Mouse (Mus musculus) lung, postnatal 14 days (tissue): Measurements from ENCODE around the gene Traf5.

Experiments
- DNase-seq: peaks from one replicate; pipeline ENCODE4 v3.0.0; 2021

The Traf5 gene

DNA sequence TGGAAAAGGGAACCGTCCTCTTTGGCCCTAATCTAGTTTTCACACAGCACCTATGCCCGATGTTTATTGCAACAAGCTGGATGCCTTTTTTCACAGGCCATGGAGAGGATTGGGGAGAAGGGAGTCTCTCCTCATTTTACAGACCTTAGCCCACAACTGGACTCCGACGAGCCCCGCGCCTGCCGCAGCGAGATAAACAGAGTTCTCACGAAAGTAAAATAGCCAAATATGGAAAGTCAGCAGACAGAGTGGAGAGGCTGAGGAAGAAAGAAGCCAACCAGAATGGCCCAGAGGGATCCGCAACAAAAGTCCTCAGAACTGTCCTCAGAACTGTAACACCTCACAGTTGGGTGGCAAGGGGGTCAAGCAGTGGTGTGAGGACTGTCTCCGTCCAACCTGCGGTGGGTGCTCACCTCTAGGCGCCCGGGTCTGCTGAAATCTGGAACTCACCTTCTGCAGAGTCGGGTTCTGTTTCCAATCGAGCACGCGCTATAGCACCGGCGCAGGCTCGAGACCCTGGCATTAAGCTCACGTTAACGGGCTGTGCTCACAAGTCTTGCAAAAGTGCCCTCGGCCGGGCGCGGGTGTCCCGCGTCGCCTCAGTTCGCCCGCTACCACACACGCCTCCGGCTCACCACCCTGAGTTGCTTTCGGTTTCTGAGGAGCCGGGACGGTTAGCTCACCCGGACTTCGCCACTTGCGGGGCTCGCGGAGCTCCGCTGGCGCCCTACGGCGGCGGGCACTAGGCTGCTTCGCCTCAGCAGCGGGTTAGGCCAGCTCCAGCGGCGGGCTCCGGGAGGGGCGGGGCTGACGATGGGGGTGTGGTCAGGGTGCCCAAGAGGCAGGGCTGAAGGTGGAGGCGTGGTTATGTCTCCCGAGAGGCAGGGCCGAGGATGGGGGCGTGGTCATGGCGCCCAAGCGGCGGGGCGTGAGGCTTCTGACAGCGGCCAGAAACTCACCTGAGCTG, at the start of gene Traf5:
TSS of gene Traf5 (minus strand) at position 754 of the 967 bp plus-strand sequence.
- peak; percentile 99 for DNase-seq

DNA sequence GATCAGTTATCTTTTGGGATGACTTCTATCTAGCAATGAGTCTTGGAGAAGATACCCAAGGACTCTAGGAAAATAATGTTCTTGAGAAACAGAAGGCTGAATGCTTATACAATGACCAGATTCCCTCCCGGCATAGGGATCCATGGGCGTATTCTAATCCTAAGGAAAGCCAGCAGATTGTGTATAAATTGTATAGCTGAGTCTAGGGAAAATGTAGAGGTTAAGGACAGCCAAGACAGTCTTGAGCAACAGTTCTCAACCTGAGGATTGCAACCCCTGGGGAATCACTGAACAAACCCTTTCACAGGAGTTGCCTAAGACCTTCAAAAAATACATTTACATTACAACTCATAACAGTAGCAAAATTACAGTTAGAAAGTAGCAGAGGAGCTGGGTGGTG, 48.0 kb upstream of the Traf5 start:
- no peak for DNase-seq

- peak; percentile 84 for DNase-seq
Observed at GRCm38 (mm10) chr1:192137926-192138910, 45.9 kb upstream of the Traf5 start, which contains the start of gene Rcor3. Gene Rcor3, minus strand, starts transcription at chr1:192138062.

DNA sequence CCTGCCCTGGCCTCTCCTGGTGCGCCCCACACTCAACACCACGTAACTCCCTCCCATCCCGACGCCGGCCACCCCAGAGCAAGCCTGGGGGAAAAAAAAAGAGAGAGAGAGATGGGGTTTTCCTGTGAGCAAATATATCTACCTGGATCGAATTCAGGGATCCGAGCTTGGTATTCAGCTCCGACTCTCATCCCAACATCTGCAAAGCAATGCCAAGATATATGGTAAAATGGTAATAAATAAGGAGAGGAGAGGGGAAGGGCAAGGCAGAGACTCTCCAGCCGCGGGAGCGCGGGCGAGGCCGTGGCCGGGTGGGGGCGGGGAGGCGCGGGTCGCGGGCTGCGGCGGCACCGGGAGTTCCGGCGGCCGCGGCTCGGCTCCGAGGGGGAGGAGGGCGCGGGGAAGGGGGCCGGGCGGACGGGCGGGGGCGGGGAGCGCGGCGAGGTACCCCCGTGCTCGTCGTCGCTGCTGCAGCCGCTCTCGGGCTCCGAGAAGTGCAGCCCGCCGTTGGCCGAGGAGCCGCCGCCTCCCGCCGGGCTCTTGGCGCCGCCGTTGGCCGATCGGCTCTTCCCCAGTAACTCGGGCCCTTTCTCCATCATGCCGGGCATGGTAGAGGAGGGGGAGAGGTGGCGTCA, 45.0 kb upstream of the Traf5 start:
- peak; percentile 24 for DNase-seq

DNA sequence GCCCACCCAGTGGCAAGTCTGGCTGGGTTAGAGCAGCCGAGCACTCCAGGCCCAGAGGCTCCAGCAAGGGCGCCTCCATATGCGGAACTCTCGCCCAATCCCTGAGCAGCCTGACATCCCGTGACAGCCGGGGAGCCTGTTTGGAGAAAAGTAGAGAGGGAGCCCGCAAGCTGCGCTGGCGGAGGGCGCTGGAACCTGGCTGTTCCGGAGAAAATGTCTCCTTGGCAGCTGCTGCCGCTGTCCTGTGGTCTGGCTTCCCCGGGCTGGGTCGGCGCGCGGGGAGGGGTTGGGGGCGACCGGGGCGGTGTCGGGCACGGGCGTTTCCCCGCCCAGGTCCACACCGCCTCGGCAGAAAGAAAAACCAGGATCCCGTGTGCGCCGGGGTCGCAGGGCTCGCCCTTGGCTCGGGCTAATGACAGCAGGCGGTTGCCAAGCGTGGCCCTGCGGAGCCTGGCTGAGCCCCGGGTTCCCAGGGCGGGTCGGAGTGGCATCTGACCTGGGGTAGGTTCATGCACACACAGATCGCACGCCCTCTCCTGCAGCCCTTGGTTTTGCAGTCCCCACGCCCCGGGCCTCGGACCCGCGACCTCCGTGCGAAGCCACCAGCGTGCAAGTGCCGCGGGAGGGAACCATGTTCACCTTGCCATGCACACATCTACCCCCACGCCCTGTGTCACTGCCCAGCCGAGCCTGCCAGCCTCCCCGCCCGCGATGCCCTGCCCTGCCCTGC, 44.4 kb upstream of the Traf5 start:
- peak; percentile 78 for DNase-seq

GRCm38 (mm10) chr1:192130202-192130601, 37.8 kb upstream of the Traf5 start:
- no peak for DNase-seq

GRCm38 (mm10) chr1:192128343-192128742, 36.0 kb upstream of the Traf5 start:
- DNase-seq = no peak

DNA sequence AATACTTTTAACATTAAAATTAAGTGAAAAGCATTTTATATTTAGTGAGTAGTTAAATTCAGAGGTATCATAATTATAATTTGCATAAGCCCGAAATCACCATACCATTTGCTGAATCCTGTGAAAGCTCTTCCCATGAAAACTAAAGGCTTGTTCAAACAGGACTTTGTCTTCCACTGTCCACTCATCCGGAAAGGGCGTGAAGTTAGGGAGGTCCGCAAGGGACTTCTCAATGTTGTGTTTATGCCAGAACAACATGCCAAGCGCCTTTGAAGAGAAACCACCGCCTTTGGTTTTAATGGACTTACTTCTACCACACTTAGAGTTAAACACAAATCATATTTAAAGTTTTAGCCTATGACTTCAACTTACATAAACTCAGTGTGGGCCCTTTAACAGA, 33.4 kb upstream of the Traf5 start:
- no peak for DNase-seq

GRCm38 (mm10) chr1:192116262-192116661, 23.9 kb upstream of the Traf5 start:
- DNase-seq = no peak

DNA sequence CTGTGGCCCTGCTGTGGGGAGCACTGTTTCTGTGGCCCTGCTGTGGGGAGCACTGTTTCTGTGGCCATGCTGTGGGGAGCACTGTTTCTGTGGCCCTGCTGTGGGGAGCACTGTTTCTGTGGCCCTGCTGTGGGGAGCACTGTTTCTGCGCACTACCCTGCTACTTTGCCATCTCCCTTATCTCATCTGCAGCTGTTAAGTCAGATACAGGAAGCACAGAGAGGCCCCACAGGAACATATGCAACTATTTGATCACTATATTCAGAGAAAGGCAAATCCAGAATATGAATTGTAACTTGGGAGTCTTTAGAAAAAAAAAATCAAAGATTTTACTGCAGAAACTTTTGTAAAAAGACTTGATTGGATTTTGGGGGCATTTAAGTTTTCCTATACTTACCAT, 23.0 kb upstream of the Traf5 start:
- no peak for DNase-seq

DNA sequence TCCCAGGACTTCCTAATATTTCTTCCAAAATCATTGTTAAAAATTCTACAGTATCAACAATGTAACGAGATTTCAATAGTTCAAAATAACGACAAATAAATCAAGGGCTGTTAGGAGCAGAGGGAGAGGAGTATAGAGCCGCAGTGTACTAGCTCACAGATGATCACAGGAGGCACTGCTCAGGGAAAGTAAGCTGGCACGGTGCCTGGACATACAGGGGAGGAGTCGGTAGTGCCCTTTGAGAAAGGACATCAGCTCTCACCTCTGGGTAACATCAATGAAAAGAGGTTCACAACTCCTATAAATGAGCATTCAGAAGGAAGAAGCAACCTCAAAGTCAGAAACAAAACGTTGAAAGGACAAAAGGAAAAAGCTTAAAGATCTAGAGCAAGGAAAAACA, 16.8 kb upstream of the Traf5 start:
- no peak for DNase-seq

GRCm38 (mm10) chr1:192107352-192107751, 15.0 kb upstream of the Traf5 start:
- DNase-seq = no peak

DNA sequence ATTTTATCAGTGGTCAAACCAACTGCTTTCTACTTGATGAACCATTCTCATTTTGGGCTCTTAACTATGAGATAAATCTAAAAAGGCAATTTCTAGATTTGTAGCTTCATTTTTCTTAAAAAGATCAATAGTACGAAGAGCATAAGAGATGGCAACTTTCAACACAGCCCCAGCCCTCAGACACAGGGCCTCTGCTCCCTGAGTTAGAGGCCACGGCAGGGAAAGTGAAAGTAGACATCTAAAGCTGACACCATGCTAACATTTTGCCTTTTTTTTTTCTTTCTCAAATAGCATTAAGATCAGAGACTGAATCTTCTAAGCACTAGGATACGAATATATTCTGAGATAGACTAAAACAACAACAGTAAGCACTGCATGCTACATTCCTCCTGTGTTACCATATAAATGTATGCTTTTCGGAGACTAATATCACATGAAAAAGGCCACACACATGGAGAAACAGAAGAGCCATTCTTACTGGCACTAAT, 13.6 kb upstream of the Traf5 start:
- no peak for DNase-seq

DNA sequence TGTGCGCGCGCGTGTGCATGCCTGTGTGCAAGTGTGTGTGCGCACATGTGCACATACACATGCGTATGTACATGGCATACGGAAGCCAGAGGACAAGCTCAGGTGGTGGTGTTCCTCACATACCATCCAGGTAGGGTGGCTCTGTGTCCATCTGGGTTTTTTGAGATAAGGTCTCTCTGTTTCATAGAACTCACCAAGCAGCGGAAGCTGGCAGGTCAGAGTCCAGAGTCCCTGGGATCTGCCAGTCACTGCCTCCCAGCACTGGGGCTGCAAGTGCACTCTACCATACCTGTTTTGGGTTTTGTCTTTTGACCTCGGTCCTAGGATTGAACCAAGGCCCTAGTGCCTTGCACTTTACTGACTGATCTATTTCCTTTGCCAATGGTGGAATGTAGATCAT, 11.7 kb upstream of the Traf5 start:
- DNase-seq = no peak

GRCm38 (mm10) chr1:192103176-192103575, 10.8 kb upstream of the Traf5 start:
- no peak for DNase-seq

- no peak for DNase-seq
Observed at GRCm38 (mm10) chr1:192101359-192101758, 9.0 kb upstream of the Traf5 start.

GRCm38 (mm10) chr1:192100742-192101141, 8.4 kb upstream of the Traf5 start:
- DNase-seq = no peak

- no peak for DNase-seq
Observed at GRCm38 (mm10) chr1:192095626-192096025, 3.3 kb upstream of the Traf5 start.

- DNase-seq = peak; percentile 82
Observed at GRCm38 (mm10) chr1:192094451-192095170, 2.3 kb upstream of the Traf5 start.

GRCm38 (mm10) chr1:192092879-192093660, 711 bp upstream of the Traf5 start:
- DNase-seq = peak; percentile 89
